Mouse (Mus musculus) adrenal gland, postnatal 10 days (tissue): ENCODE measurements around the gene Gm20431. TPM values are rescaled to one million over a fixed set of nuclear protein-coding genes. Genes with fewer than 3 reads are reported as not detected.
A peak's percentile ranks its signal among the peaks of the same experiment; 100 is the strongest.

ENCODE experiments used
- DNase-seq: peaks from one replicate; pipeline ENCODE4 v3.0.0; 2021; ENCODE audit warnings: mixed read lengths
- total RNA-seq, 2 experiments: library from RNA; stranded (reverse); gene quantifications; 2 replicates each; pipeline ENCODE4 v1.2.3; 2021

The Gm20431 gene
- total RNA-seq, 2 experiments from 2014 or later = 16.4 to 17.5 TPM

DNA sequence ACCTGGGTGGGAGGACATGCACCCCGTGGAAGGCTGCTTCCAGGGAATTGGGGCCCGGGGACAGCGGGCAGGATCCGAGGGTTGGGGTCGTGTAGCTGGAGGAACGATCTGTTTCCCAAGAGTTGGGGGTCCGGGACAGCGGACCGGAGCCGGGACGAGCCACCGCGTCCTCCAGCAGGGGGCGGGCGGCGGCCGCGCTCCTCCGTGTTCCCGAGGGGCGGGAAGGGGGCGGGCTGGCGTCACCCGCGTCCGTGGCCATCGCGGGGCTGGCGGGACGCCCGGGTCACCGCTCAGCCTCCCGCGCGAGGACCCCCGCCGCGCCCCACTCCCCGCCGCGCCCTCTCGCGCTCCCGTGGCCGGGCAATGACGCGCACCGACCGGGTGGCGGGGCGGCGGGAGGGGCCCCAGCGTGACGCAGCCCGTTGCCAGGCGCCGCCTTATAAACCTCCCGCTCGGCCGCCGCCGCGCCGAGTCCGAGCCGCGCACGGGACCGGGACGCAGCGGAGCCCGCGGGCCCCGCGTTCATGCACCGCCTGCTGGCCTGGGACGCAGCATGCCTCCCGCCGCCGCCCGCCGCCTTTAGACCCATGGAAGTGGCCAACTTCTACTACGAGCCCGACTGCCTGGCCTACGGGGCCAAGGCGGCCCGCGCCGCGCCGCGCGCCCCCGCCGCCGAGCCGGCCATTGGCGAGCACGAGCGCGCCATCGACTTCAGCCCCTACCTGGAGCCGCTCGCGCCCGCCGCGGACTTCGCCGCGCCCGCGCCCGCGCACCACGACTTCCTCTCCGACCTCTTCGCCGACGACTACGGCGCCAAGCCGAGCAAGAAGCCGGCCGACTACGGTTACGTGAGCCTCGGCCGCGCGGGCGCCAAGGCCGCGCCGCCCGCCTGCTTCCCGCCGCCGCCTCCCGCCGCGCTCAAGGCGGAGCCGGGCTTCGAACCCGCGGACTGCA is 27.5 kb upstream of the Gm20431 start, which contains the start of gene Cebpb:
TSS of gene Cebpb (plus strand) at position 418 of the 954 bp plus-strand sequence.
- DNase-seq = peak; percentile 97

DNA sequence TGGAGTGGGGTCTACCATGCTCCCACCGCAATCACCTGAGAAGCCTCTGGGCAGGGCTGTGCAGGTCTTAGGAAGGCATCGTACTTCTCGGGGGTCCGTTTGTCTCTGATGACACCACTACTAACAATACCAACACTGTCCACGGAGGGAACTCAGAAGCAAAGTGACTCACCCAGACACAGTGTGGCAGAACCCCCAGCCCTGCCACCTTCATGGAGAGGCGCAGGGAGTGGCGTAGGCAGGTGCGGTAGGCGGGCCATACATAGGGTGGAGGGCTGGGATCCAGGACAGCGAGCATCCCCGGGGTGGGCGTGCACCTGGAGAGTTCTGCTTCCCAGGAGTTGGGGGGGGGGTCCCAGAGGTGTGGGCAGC is 26.8 kb upstream of the Gm20431 start:
- DNase-seq = peak; percentile 75

DNA sequence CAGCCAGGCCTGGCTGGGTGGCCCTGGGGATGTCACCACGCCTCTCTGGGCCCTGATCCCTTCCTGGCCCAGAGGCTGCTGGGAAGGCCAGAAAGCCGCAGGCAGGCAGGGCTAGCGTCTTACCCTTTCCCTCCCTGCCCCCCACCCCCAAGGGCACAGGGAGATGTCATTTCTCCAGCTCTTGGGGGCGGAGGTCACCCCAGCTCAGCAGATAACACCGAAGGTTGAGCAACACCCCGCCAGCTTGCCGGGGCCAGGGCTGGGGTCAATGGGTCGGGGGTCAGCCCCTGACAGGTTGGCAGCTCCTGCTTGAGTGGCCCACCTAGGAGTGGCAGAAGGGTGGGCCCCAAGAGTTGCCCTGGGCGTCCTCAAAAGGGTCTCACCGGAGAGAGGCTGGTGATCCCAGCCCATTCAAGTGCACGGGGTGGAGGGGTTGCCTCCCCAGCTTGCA is 26.4 kb upstream of the Gm20431 start:
- peak; percentile 90 for DNase-seq

DNA sequence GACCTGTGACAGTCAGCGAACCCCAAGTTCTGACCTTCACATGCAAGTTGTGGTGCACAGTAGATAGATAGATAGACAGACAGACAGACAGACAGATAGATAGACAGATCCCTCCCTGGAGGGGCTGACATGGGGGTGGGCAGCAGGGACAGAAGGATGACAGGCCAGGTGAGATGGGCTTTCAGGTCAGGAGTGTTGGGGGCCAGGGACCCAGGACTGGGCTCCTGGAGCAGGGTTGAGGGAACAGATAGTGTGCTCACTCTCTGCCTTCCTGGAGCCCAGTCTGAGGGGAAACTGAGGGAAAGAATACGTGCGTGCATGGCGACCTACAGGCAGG is 25.9 kb upstream of the Gm20431 start:
- no peak for DNase-seq

DNA sequence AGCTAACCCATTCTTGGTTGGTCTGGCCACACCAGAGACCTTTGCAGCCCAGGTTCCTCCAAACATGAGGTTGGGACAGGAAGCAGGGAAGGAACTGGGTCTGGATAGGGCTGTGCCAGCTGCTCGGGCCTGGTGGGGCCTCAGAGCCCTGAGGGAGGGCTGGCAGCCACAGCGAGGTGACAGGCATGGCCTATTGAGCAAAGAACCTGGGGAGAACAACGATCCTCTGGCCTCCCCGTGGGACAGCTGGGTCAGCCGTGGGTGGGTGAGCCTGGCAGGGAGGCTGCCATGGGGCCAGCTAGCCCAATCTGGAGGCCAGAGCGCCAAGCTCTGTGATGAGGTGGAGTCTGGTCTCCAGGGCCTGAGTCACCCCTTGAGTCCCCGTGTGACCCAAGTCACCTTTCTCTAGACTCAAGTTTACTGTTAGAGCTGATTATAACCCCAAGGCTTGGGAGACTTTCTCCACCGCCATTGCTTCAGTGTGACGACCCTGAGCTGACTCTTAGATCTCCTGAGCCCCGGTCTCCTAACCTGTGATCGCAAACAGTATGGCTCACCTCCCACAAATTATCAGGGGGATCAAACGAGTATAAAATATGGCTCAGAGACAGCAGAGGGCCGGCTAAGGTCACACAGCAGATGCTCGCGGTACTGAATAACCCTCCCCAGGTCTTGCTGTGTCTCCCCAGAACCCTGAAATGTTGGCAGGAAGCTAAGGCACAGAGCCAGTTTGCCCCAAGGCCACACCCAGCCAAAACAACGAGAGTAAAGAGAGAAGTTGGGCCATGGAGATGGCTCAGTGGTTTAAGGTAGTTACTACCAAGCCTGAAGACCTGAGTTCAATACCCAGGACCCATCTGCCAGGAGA is 25.3 kb upstream of the Gm20431 start:
- peak; percentile 75 for DNase-seq

DNA sequence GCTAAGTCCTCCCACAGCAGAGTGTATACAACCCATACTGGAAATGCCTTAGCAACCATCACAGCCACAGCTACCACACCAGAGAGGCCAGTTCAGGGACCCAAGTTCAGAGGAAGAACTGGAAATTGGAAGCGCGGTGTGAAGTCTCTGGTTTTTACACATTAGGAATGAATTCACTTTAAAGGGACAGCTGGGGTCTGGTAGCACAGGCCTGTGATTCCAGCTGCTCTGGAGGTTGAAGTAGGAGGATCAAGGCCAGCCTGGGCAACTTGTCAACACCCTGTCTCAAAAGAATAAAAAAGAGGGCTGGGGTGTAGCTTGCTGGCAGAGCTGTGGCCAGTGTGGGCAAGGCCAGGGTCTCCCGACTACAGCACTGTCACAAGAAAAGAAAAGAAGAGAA is 24.6 kb upstream of the Gm20431 start:
- DNase-seq = peak; percentile 60

DNA sequence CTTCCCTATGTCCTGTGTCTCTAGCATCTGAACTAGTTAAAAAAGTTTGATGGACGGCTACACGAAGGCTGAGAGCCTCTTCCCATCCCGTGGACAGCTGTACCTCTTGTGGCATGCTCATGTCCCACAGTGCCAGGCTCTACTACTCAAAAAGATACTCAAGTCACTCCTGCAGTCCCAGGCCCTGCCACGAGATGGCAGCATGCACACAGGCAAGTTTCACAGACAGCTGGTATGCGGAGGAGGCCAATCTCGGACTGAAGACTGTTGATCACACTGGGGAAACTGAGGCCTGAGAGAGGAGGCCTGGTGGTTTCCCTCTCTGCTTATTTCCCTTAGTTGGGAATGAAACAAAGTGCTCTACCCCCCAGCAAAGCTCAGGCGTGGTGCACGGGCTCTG is 23.8 kb upstream of the Gm20431 start:
- peak; percentile 98 for DNase-seq

DNA sequence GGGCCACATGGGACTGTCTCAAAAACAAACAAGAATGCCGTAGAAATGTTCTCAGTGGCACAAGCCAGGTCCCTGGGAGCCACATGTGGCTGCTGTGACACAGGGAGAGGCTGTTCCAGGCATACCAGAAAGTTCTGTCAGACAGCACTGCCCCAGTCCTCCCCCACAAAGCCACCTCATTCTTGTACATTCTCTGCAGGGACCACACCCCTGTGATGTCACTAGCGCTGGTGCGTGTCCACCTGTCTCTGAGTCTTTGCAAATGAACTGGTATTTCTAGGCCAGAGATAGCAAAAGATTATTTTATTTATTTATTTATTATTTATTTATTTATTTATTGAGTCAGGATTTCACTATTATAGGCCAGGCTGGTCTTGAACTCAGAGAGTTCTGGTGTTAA is 22.4 kb upstream of the Gm20431 start:
- no peak for DNase-seq

DNA sequence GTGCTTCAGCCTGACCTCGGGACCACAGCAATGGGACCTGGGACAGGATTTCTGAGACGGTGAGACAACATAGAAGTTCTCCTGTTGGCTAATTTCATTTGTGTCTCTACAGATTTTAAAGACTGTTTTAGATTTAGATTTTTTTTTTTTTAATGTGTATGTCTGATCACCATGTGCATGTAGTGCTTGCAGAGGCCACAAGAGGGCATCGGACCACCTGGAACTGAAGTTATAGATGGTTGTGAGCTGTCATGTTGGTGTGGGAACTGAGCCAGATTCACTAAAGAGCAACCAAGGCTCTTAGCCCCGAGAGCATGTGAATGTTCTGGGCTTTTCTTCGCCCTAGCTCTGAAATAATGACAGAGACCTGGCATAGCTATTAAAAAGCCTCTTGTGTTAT is 19.4 kb upstream of the Gm20431 start:
- DNase-seq = peak; percentile 80

DNA sequence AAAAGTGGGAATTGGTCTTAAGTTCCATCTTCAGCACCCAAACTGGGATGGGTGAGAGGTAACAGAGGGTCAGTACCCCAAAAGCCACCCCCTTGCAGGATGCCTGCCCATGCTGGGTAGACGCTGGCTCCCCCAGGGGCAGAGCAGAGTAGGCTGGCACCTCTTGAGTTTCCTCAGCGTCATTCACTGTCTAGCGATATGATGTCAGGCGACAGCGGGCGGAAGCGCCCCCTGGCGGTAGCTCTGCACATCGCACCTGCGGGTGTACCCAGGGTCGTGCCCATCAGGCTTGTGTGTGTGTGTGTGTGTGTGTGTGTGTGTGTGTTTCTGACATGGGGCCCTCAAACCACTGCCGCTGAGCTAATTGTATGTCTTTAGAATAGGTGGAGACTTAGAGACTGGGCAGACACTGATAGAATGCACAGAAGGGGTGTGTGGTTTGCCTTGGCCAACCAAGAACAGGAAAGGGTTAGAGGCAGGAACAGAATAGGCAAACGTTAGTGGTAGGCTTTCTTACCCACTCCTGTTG is 18.7 kb upstream of the Gm20431 start:
- DNase-seq = peak; percentile 91

DNA sequence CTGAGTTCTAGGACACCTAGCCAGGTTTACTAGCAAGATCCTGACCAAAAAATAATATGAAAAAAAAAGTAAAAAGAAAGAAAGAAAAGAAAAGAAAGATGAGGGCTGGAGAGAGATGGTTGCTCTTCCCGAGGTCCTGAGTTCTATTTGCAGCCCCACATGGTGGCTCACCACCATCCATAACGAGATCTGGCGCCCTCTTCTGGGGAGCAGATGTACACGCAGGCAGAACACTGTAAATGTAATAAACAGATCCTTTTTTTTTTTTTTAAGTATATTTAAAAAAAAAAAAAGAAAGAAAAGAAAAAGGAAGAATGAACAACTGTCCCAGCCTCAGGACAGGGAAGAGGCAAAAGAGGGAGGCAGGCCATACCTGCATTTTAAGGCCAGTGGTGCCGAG is 17.3 kb upstream of the Gm20431 start:
- DNase-seq = no peak

DNA sequence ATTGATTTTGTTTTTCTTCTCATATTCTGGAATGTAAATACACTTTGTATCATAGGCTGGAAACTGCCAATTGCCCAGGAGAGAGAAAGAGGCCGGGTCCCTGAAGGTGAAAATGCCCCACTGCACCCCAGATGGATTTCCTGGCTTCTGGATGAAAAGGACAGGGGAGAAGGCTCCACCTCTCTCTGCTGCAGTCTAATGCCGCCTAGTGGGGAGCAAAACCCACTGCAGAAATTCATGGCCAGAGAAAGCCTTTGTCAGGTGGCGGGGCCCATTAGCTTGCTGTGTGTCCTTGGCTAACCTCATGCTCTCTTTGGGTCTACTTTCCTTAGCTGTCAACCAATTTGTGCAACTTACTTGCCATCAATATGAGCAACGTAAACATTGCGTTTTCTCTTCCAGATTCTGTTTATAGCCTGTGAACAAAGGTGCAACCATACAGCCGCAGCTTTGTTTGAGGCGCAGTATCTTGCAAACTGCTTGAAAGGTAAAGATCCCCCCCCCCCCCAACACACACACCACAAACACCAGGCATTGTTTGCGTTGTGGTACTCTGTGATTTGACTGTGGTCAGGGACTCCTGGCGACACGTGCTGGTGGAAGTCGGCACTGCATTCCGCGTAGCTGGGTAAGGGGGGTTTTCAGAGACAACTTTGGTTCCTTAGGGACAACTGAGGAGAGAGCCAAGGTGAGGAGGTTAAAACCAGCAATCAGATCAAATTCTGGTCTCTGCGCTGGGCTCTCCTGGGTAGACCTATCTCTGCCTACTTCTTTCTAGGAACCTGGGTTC is 14.0 kb upstream of the Gm20431 start:
- DNase-seq = peak; percentile 59

DNA sequence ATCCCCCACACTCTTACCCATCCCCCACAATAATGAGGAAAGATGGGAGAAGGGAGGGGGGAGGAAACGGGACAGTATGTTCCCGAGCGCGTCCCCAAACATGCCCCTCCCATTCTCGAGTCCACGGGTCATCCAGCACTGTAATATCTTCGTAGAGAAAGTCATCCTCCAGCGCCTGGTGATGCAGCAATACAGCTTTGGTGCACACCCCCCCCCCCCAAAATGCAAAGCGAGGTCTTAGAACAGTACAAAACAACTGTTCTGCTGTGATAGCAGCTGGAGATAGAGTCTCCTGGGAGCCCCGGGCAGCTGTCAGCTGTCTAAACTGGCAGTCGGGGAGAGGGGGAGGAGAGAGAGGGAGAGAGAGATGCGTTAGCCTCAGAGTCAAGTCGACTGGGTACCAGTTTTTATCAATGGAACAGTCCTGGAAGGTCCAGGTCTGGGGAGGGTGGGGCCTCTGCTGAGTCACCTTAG is 11.0 kb upstream of the Gm20431 start:
- no peak for DNase-seq

DNA sequence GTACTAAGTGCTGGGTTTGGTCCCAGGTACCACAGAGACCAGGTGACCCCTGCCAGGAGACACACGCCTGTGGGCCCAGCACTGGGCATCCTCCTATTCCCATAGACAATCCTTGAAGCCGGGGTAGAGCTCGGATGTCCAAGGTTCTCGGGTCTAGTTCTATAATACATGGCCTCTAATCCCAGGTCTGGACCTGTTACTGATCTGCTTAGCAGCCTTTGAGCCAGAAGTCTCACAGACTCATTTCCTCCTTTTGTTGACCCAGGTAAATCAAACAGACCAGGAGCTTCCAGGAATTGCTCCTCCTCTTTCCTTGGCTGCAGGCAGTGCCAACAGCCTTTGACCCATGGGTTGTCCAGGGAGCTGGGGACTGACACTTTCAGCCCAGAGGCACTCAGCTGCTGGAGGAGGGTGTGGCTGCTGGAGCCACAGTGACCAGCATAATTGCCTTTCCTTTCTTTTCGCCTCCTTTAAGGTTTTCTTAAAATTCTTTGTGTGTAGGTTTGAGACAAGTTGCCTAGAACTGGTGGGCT is 9.9 kb upstream of the Gm20431 start:
- no peak for DNase-seq

DNA sequence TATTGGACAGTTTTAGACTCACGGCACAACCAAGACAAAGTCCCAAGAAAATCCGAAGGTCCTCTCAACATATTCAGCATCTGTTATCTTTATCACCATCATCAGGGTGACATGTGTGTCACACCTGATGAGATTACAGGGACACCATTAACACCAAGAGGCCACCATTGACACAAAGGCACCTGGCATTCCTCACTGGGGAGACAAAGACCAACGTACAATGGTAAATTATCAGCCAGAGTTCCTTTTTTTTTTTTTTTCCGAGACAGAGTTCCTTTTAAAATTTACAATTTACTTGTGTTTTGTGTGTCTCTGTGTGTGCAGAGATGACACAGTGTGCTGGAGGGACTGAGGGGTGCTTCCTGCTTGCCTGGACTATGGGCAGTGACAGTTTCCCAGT is 8.1 kb upstream of the Gm20431 start:
- DNase-seq = no peak

DNA sequence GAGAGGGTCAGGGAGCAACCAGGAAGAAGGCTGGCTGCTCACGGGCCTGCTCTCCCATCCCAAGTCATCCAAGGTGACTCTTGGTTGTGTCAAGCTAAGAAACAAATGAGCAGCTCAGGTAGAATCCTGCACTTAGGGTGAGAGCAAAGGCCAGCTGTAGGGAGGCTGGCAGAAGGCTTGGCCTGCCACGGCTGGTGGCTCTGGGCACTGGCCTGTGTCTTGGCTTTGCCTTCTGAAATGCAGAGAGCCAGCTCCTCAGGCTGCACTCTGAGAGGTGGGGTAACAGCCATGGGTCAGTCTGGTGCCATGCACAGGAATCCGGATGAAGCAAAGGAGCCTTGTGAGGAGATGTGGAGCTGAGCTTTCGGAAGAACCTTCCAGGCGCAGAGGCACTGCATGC is 7.1 kb upstream of the Gm20431 start:
- no peak for DNase-seq

DNA sequence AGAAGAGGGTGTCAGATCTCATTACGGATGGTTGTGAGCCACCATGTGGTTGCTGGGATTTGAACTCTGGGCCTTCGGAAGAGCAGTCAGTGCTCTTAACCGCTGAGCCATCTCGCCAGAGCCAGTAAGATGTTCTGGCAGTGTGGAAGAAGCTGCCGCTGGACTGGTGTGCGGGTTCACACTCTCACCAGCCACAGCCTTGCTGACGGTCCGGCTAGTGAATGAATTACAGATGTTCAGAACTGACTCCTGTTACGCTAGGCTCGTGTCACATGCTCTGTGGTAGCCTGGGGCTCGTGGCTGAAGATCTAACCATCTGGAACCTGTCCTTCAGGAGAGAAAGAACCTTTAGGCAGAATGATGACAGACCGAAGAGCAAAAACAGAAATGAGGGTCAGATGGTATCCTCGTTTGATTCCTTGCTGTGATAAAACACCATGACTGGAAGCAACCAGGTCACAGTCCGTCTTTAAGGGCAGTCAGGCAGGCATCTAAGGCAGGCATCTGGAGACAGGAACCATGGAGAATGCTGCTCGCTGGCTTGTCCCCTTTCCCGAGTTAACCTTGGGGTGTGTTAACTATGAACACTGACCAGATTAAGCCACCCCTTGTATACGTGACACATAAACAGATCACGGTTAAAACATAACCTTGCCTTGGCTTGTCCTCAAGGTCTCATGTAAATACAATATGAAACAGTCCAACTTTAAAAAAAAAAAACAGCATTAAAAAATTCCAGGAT is 4.8 kb upstream of the Gm20431 start:
- no peak for DNase-seq

DNA sequence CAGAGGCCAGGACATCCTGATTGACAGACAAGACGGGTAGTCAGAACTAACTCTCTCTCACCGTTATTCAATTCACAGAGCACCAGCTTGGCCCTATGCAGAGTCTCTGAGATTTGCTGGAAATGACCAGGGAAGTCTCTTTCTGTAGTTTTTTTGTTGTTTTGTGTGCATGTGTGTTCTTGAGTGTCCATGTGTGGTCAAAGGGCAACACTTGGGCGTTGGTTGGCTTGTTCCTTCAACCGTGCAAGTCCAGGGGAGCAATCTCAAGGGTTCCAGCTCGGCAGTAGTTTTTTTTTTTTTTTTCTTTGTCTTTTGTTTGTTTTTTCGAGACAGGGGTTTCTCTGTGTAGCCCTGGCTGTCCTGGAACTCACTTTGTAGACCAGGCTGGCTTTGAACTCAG is 1.4 kb upstream of the Gm20431 start:
- DNase-seq = no peak

DNA sequence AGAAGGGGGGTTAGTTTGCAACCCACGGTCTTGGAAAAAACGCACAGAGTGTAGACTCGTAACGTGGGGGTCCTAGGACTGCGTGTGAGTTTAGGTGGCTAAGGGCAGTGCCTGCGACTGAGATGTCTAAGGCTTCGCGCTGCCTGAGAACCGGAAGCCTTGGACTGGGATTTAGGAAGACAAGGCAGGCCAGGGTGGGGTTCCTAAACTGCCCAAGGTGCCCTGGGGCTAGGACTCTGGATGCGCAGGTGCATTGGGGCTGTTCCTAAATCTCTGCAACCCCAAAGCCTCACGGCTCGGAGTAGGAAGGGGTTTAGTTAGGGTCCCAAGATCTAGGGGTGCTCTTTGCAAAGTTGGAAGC is 705 bp downstream of the Gm20431 start:
- DNase-seq = no peak

DNA sequence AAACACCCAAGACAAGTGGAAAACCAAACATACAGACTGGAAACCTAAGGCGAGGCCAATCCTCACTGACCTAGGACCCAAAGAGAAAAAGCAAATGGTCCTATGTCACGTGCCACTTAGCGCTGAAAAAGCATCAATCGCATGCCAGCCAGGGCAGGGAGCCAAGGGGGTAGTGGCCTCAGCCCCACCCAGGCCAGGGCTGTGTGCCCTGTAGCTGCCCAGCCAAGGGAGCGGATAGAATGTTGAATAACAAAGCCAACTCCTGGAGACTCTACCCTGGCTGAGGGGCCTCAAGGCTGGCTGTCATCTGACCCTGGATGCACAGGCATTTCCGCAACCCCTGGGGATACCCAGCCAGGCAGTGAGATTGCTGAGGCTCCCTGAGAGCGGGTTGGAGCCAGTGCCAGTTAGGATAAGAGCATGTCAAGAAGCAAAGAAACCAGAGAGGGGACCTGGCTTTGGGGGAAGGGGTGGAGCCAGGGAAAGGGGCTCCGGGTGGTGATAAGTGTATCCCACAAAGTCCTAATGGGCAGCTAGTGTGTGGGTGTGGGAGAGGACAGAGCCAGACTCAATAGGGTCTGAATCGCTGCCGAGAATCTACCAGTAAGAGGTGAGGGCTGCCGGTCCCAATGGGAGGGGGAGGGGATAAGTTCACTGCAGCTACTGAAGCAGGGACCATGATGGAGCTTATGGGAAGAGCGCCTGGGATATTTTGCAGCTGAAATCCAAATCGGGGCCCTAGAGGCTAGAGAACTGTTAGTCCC is 1.3 kb downstream of the Gm20431 start:
- DNase-seq = peak; percentile 85
